9 mouse cellular contexts compared by ENCODE assay signal in the genomic region with DNA sequence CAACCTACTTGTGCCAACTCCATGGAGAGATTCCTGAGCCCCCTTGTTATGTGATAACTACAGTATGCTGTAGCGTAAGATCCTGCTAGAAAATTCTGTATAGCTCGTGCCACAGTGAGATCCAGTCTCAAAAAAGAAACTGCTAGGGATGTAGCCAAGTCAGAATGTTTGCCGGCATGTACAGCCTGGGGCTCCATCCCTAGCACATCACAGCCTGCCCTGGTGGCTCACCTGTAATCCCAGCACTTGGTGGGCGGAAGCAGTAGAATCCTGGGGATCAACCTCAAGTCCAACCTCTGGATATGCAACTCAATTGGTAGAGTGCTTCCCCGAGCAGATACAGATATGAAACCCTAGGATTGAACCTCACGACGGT. TPM values are rescaled to one million over a fixed set of nuclear protein-coding genes. Genes with fewer than 3 reads are reported as not detected.
A peak's percentile ranks its signal among the peaks of the same experiment; 100 is the strongest.
DNase-seq lines count a peak whose midpoint lies in the region; ATAC-seq lines count a peak whose summit lies in the region.
"Had no signal": no experiment of that assay in that cellular context is flagged by ENCODE, and none has a peak within 500 bp of the region (broad histone marks: within the 10 kb centered on the region; RNA-seq: fewer than 3 reads in every experiment).

No protein-coding gene starts in this region.

- intact Hi-C loops in heart, postnatal 14 days (cut with DNase I): loop anchor here (2.0 kb wide), 1 partner anchor 19 kb away; no protein-coding TSS in a partner anchor

- peak overlapping the region; percentile 91 for H3K4me3 ChIP-seq in heart, embryonic 15.5 days
- peak overlapping the region; percentile 97 for H3K4me3 ChIP-seq in forebrain, embryonic 14.5 days (ENCODE audit: low read depth, low read length)
- H3K4me3 ChIP-seq in macrophage (ENCODE audit: inconsistent target): peak overlapping the region; percentile 44

- H3K9ac ChIP-seq in heart, embryonic 15.5 days: peak overlapping the region; percentile 99
- peak overlapping the region; percentile 98 for H3K9ac ChIP-seq in forebrain, embryonic 14.5 days (ENCODE audit: low read length)

- H3K4me2 ChIP-seq in heart, embryonic 15.5 days: peak overlapping the region; percentile 88
- H3K4me2 ChIP-seq in forebrain, embryonic 14.5 days (ENCODE audit: low read length): peak overlapping the region; percentile 71

- no peaks in the 10 kb centered on the region for H3K36me3 ChIP-seq in heart, embryonic 15.5 days
- no peaks in the 10 kb centered on the region for H3K36me3 ChIP-seq in forebrain, embryonic 14.5 days (ENCODE audit: control insufficient read depth, insufficient read depth, low read length)
- H3K36me3 ChIP-seq in macrophage (ENCODE audit: inconsistent target): no peaks in the 10 kb centered on the region

- no peak for DNase-seq in heart, postnatal 14 days
- DNase-seq in ES-CJ7 (ENCODE audit: low read depth, low spot score): peak; percentile 52
- no peak for DNase-seq in forebrain, embryonic 14.5 days (ENCODE audit: low spot score)
- DNase-seq in ovary, postnatal 36 days (ENCODE audit: low spot score): no peak
- DNase-seq in Muller cell, postnatal 12 days (ENCODE audit: inconsistent ontology term): no peak
- DNase-seq in adrenal gland, postnatal 10 days: no peak

- ATAC-seq in heart, embryonic 15.5 days (replicated peaks; ENCODE audit: insufficient number of reproducible peaks, insufficient read depth, low FRiP score, low read depth): no peak
- ATAC-seq in forebrain, embryonic 14.5 days: no peak

- no peaks in the 10 kb centered on the region for H3K9me3 ChIP-seq in heart, embryonic 15.5 days (replicated peaks)
- H3K9me3 ChIP-seq in forebrain, embryonic 14.5 days (replicated peaks; ENCODE audit: control insufficient read depth, low read length): no peaks in the 10 kb centered on the region

- WGBS in heart, embryonic 15.5 days: 11% methylated on average over 7 of the region's 7 CpGs
- 15% methylated on average over 7 of the region's 7 CpGs for WGBS in forebrain, embryonic 14.5 days
- WGBS in macrophage (ENCODE audit: missing documents): 32% methylated on average over 7 of the region's 7 CpGs

- no peaks in the 10 kb centered on the region for H3K27me3 ChIP-seq in heart, embryonic 15.5 days
- no peaks in the 10 kb centered on the region for H3K27me3 ChIP-seq in forebrain, embryonic 14.5 days (replicated peaks; ENCODE audit: control insufficient read depth, insufficient read depth, low read length)
- H3K27me3 ChIP-seq: Patski had no signal

- peak overlapping the region; percentile 99 for H3K27ac ChIP-seq in heart, embryonic 15.5 days
- H3K27ac ChIP-seq in forebrain, embryonic 14.5 days (ENCODE audit: low read depth, low read length): peak overlapping the region; percentile 93
- peak overlapping the region; percentile 69 for H3K27ac ChIP-seq in macrophage

- H3K79me2 ChIP-seq in macrophage (ENCODE audit: inconsistent target): peaks cover 41% of the 10 kb centered on the region

- H3K4me1 ChIP-seq in heart, embryonic 15.5 days (replicated peaks): peaks cover 30% of the 10 kb centered on the region
- H3K4me1 ChIP-seq in forebrain, embryonic 14.5 days (ENCODE audit: control insufficient read depth, insufficient read depth, low read length): peaks cover 24% of the 10 kb centered on the region

RNA-seq across cellular contexts. Expression of gene Rac1, which starts 0.5 kb away (rescaled TPM):
- polyA plus RNA-seq in heart, embryonic 15.5 days (2015; fragmentation: Nextera tagmentation; extraction: Ambion mirVana): 322 and 367 TPM in 2 replicates
- total RNA-seq in heart, postnatal 14 days (2021): 100 to 1,000 TPM; 257 to 259 TPM
- 383 and 409 TPM in 2 replicates for polyA plus RNA-seq in forebrain, embryonic 14.5 days (2014; fragmentation: Nextera tagmentation; extraction: Ambion mirVana)
- 10 to 100 TPM; 22.2 to 51.5 (median 32.3) TPM for total RNA-seq in macrophage (2018; cell fraction: chromatin; rRNA removed)
- total RNA-seq in macrophage (2018; cell fraction: cytosol; rRNA removed): 100 to 1,000 TPM; 391 to 490 (median 447) TPM
- 100 to 1,000 TPM in 21 of 26 experiments, 10 to 100 TPM in 5; 55.5 to 260 (median 146) TPM for total RNA-seq in macrophage (2018; cell fraction: nucleus; rRNA removed)
- polyA plus RNA-seq in macrophage (2018): 386 to 538 TPM (median 421 TPM) in 3 replicates
- 100 to 1,000 TPM; 345 to 351 TPM for total RNA-seq in adrenal gland, postnatal 10 days (2021)

Comparison
In these comparisons a context has a peak if more than half of its experiments do, and no peak if none do; other contexts are left out.
1. H3K4me3 ChIP-seq: peak in every context shown above with its lines; median percentile 97 in forebrain, embryonic 14.5 days; 91 in heart, embryonic 15.5 days; 44 in macrophage.